Mouse (Mus musculus): ENCODE results near the gene Ston2.

The Ston2 gene

GRCm38 (mm10) chr12:91703533-91703932 is 84.7 kb downstream of the Ston2 start:
- no peak for DNase-seq (ENCODE audit: low spot score in 2 of 2)

GRCm38 (mm10) chr12:91702829-91703228 is 85.4 kb downstream of the Ston2 start:
- no peak for DNase-seq (ENCODE audit: low spot score in 2 of 2)

GRCm38 (mm10) chr12:91699451-91700141 is 88.6 kb downstream of the Ston2 start:
- DNase-seq (ENCODE audit: low spot score in 2 of 2): no peak

GRCm38 (mm10) chr12:91696231-91696630 is 92.0 kb downstream of the Ston2 start:
- DNase-seq (ENCODE audit: low spot score in 2 of 2): no peak

- DNase-seq (ENCODE audit: low spot score in 2 of 2): no peak
Observed at GRCm38 (mm10) chr12:91695761-91696160, 92.4 kb downstream of the Ston2 start.

GRCm38 (mm10) chr12:91694748-91695147 is 93.4 kb downstream of the Ston2 start:
- DNase-seq (ENCODE audit: low spot score in 2 of 2): no peak

GRCm38 (mm10) chr12:91693566-91693965 is 94.6 kb downstream of the Ston2 start:
- DNase-seq (ENCODE audit: low spot score in 2 of 2): no peak

- DNase-seq (ENCODE audit: low spot score in 2 of 2): no peak
Observed at GRCm38 (mm10) chr12:91692991-91693390, 95.2 kb downstream of the Ston2 start.

- no peak for DNase-seq (ENCODE audit: low spot score in 2 of 2)
Observed at GRCm38 (mm10) chr12:91685674-91686290, 102.4 kb downstream of the Ston2 start.

- no peak for DNase-seq (ENCODE audit: low spot score in 2 of 2)
Observed at GRCm38 (mm10) chr12:91684840-91685415, 103.3 kb downstream of the Ston2 start.

GRCm38 (mm10) chr12:91684101-91684839 is 103.9 kb downstream of the Ston2 start:
- no peak for DNase-seq (ENCODE audit: low spot score in 2 of 2)

- DNase-seq (ENCODE audit: low spot score in 2 of 2): no peak
Observed at GRCm38 (mm10) chr12:91683549-91684100, 104.6 kb downstream of the Ston2 start.

- DNase-seq (ENCODE audit: low spot score in 2 of 2): no peak
Observed at GRCm38 (mm10) chr12:91683096-91683495, 105.1 kb downstream of the Ston2 start.

- DNase-seq (ENCODE audit: low spot score in 2 of 2): no peak
Observed at GRCm38 (mm10) chr12:91679320-91680064, 108.7 kb downstream of the Ston2 start.

GRCm38 (mm10) chr12:91675937-91676336 is 112.2 kb downstream of the Ston2 start:
- no peak for DNase-seq (ENCODE audit: low spot score in 2 of 2)

GRCm38 (mm10) chr12:91673141-91673540 is 115.0 kb downstream of the Ston2 start:
- DNase-seq (ENCODE audit: low spot score in 2 of 2): no peak

- DNase-seq (ENCODE audit: low spot score in 2 of 2): no peak
Observed at GRCm38 (mm10) chr12:91672528-91672927, 115.7 kb downstream of the Ston2 start.

- peak in 1 of 2 experiments; percentile 20 for DNase-seq (ENCODE audit: low spot score in 2 of 2)
Observed at GRCm38 (mm10) chr12:91668529-91669245, 119.5 kb downstream of the Ston2 start.

- DNase-seq (ENCODE audit: low spot score in 2 of 2): no peak
Observed at GRCm38 (mm10) chr12:91667741-91668140, 120.4 kb downstream of the Ston2 start.

- DNase-seq (ENCODE audit: low spot score in 2 of 2): no peak
Observed at GRCm38 (mm10) chr12:91666607-91667006, 121.6 kb downstream of the Ston2 start.

GRCm38 (mm10) chr12:91665431-91665830 is 122.8 kb downstream of the Ston2 start:
- no peak for DNase-seq (ENCODE audit: low spot score in 2 of 2)

All from heart, adult 9 months (tissue).